8 mouse cellular contexts compared by ENCODE assay signal in the genomic region with DNA sequence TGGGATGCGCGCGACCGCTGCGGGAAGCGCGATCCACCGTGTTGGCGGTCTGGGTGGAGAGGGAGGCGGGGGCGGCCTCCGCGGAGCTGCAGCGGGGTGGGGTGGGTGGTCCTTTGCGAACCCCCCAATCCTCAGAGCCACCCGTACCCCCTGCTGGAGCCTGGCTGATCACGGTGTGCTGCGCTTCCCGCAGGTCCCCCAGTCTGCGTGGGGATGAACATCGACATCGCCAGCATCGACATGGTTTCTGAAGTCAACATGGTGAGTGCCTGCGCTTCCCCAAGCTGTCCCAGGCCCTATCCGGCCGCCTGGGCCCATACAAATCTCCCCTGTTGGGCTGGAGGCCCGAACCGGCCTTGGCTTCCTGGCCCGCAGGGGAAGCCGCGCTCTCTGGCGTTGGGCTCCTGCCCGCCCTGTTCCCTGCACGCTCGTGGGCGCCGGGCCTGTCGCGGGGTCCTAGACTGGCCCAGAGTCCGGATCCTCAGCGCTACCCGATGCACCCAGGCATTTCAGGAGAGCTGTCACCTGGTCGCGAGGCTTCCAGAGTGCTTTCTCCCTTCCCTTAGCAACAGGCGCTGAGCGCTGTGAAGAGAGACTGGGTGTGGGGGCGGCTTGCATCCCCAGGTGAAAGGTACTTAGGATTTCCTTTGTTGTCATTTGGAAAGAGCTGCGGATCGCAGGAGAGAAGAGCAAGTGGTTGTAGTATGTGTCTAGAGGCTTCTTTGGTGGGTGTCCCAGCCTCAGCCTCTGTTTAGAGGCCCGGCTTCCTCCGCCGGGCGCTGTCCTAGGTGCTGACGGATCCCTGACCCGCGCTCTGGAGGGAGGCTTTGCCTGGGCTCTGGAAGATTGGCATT.
A peak's percentile ranks its signal among the peaks of the same experiment; 100 is the strongest.
DNase-seq lines count a peak whose midpoint lies in the region; ATAC-seq and TF ChIP-seq lines count a peak whose summit lies in the region.

No protein-coding gene starts in this region.

- H3K36me3 ChIP-seq in thymus, adult 2 months (ENCODE audit: control insufficient read depth, insufficient read depth, low read length): no peaks in the 10 kb centered on the region
- no peaks in the 10 kb centered on the region for H3K36me3 ChIP-seq in kidney, embryonic 14.5 days (ENCODE audit: control insufficient read depth, insufficient read depth, low read length)
- no peaks in the 10 kb centered on the region for H3K36me3 ChIP-seq in liver, embryonic 13.5 days

- 5% methylated on average over 56 of the region's 56 CpGs for WGBS in thymus, adult 2 months
- WGBS in kidney, embryonic 14.5 days: under 1% methylated on average over 55 of the region's 56 CpGs
- 1% methylated on average over 56 of the region's 56 CpGs for WGBS in liver, embryonic 13.5 days (ENCODE audit: insufficient replicate concordance)

- no peaks in the 10 kb centered on the region for H3K4me1 ChIP-seq in thymus, adult 2 months (replicated peaks; ENCODE audit: control insufficient read depth, insufficient read depth, low read length)
- H3K4me1 ChIP-seq in kidney, embryonic 14.5 days (ENCODE audit: control insufficient read depth, insufficient read depth, low read length): no peaks in the 10 kb centered on the region; the same call in 1 of the 2 replicates
- no peaks in the 10 kb centered on the region; the same call in 1 of the 2 replicates for H3K4me1 ChIP-seq in liver, embryonic 13.5 days (replicated peaks)

- peak overlapping the region; percentile 40; the same call in 1 of the 2 replicates for H3K9ac ChIP-seq in kidney, embryonic 14.5 days (ENCODE audit: low read depth, low read length)
- no peak overlapping the region for H3K9ac ChIP-seq in liver, embryonic 13.5 days

- TF ChIP-seq CTCF in thymus, adult 2 months (IDR thresholded peaks at IDR 0.05; ENCODE audit: borderline replicate concordance, control insufficient read depth, extremely low read depth, insufficient read depth, low read length, poor library complexity): no peak

- no peak overlapping the region for H3K27ac ChIP-seq in thymus, adult 2 months (ENCODE audit: control insufficient read depth, insufficient read depth, low read length)
- no peak overlapping the region for H3K27ac ChIP-seq in kidney, embryonic 14.5 days (ENCODE audit: low read depth, low read length)
- no peak overlapping the region for H3K27ac ChIP-seq in liver, embryonic 13.5 days

- no peak overlapping the region for H3K4me3 ChIP-seq in thymus, adult 2 months (ENCODE audit: control insufficient read depth, insufficient read depth, low read length)
- H3K4me3 ChIP-seq in kidney, embryonic 14.5 days (ENCODE audit: low read length): peak overlapping the region; percentile 66
- H3K4me3 ChIP-seq in liver, embryonic 13.5 days (replicated peaks): peak overlapping the region; percentile 54

- peak; percentile 1 for DNase-seq in thymus, adult 2 months
- no peak for DNase-seq in thymus, postnatal 0 days (ENCODE audit: low spot score)
- peak; percentile 74 to 75 for DNase-seq in cerebellum, postnatal 25 days
- peak; percentile 49 to 60 for DNase-seq in frontal cortex, postnatal 36 days (ENCODE audit: low spot score in 2 of 2)
- DNase-seq in liver, embryonic 13.5 days: peak; percentile 1
- DNase-seq in ovary, postnatal 14 days (ENCODE audit: low spot score): peak; percentile 51

- H3K9me3 ChIP-seq in kidney, embryonic 14.5 days (ENCODE audit: control insufficient read depth, low read length): no peaks in the 10 kb centered on the region
- H3K9me3 ChIP-seq in liver, embryonic 13.5 days (replicated peaks): no peaks in the 10 kb centered on the region

- ATAC-seq in kidney, embryonic 14.5 days (ENCODE audit: low FRiP score, low TSS enrichment): peak; percentile 67
- no peak for ATAC-seq in liver, embryonic 13.5 days (ENCODE audit: low read depth)
- ATAC-seq in CD4-positive, CD25-positive, alpha-beta regulatory T cell, adult 4 months: no peak

- peaks cover 2% of the 10 kb centered on the region; the same call in 1 of the 2 replicates for H3K27me3 ChIP-seq in thymus, adult 2 months (ENCODE audit: control insufficient read depth, insufficient read depth, low read length)
- peaks cover 28% of the 10 kb centered on the region for H3K27me3 ChIP-seq in kidney, embryonic 14.5 days (ENCODE audit: control insufficient read depth, insufficient read depth, low read length)
- H3K27me3 ChIP-seq in liver, embryonic 13.5 days: peaks cover 36% of the 10 kb centered on the region

- TF ChIP-seq POLR2A in thymus, adult 2 months (IDR thresholded peaks at IDR 0.05; ENCODE audit: control insufficient read depth, extremely low read depth, insufficient read depth, low read length, poor library complexity): no peak

- H3K4me2 ChIP-seq in kidney, embryonic 14.5 days (replicated peaks; ENCODE audit: low read depth, low read length): peak overlapping the region; percentile 96
- peak overlapping the region; percentile 65 for H3K4me2 ChIP-seq in liver, embryonic 13.5 days
